Mouse (Mus musculus): Measurements from ENCODE around the gene Cgnl1.
A peak's percentile ranks its signal among the peaks of the same experiment; 100 is the strongest.

Gene Cgnl1

GRCm38 (mm10) chr9:71766306-71766705 is 5.1 kb downstream of the Cgnl1 start:
- no peak for DNase-seq

DNA sequence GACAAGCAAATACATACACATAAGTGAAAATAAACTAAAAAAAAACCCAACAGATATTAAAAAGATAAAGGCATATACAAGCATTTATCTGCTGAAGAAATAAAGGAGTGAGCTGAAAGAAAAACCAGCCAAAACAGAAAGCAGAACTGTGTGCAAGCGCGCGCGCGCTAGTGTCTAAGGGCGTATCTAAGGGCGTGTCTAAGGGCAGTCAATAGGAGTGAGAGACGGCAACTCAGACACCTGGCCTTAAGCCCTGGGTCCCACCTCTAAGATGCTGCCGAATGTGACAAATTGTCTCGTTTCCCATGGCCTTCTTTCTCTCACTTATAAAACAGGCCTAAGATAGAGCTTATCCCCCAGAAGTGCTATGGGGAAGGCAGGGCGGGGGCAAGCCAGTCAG is 6.9 kb downstream of the Cgnl1 start:
- no peak for DNase-seq

DNA sequence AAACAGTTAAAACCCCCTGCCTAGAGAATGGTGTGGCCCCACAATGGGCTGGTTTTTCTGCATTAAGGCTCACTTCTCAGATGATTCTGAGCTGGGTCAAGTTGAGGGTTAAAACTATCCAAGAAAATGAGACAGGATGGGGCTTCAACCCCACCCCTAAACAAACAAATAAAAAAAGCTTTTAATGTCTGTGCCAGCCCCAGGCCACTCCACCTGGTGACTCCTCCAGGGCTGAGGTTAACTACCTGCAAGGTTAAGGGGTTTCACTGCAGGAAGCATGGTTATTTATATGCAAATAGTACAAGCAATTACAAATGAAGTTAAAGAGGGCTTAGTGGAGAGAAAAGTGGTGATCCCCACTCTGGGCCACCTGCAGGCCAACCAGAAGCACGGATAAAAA is 8.1 kb downstream of the Cgnl1 start:
- DNase-seq: no peak

DNA sequence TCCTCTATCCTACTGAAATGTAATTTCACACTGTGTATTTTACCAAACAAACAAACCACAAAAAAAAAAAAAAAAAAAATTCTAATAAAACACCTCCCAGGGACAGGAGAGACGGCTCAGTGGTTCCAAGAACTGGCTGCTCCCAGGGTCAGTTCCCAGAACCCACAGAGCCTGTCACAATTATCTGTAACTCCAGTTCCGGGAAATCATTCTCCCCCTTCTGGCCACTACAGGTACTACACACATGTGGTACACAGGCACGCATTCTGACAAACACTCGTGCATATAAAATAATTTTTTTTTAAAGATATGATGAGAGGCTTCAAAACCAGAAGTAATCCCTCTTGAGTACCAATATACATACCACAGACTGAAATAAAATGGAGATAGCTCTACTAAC is 9.7 kb downstream of the Cgnl1 start:
- DNase-seq: no peak

GRCm38 (mm10) chr9:71760518-71761141 is 10.8 kb downstream of the Cgnl1 start:
- DNase-seq: no peak

- no peak for DNase-seq
Observed at GRCm38 (mm10) chr9:71759893-71760292, 11.5 kb downstream of the Cgnl1 start.

GRCm38 (mm10) chr9:71757386-71757785 is 14.0 kb downstream of the Cgnl1 start:
- DNase-seq: no peak

DNA sequence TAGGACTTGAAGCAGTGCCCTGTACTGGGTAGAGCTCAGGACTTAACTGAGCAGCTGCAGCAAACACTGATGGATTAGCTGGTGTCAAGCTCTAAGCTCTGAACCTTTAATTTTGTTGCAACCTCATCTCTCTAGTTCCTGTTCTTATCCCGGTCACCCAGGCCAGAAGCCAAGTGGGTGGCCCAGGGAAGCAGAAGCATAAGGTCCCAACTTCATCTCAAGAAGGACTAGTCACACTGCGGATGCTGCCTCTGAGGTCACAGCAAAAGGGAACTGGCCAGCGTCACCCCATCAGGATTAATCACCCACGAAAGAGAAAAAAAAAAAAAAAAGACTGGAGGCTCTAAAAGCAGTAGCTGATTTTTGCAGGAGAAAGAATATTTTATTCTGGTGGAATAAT is 14.5 kb downstream of the Cgnl1 start:
- no peak for DNase-seq

GRCm38 (mm10) chr9:71753981-71754380 is 17.4 kb downstream of the Cgnl1 start:
- DNase-seq: no peak

DNA sequence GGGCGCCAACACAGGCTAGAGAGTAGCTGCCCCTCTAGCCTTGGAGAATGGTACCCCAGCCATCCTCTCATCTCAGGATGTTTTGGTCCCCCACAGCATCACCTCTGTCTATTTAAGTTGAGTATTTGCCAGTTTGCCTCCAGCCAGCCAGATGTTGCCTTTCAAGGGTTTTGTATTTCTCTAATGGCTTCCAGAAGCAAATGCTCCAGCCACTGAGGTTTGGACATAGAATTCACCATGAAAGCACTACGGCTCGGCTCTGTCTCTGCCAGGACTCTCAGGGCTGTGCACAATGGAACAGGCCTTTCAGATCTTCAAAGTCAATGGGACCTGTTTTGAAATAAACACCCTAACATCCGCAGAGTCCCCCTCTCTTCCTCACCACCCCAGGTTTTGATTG is 17.9 kb downstream of the Cgnl1 start:
- no peak for DNase-seq

- DNase-seq: no peak
Observed at GRCm38 (mm10) chr9:71753117-71753516, 18.3 kb downstream of the Cgnl1 start.

- DNase-seq: peak; percentile 15
Observed at GRCm38 (mm10) chr9:71750015-71750672, 21.3 kb downstream of the Cgnl1 start.

DNA sequence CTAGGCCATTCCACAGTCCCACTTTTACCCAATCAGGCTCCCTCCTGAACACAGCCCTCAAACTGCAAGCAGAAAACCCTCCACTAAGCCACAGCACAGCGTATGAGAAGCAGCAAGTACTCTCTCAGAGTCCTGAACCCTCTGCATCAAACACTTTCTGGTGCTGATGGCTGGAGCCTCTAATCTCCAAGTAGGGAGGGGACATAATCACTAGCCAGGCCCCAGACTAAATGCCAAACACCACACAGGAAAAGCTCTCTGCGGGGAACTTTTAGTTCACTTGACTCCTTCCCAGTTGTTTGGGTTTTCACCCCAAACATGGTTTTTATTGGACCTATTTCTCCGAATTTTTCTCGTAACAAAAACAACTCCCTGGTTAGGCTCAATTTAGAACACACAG is 25.0 kb downstream of the Cgnl1 start:
- no peak for DNase-seq

- no peak for DNase-seq
Observed at GRCm38 (mm10) chr9:71738081-71738930, 33.1 kb downstream of the Cgnl1 start.

- no peak for DNase-seq
Observed at GRCm38 (mm10) chr9:71737257-71738023, 34.0 kb downstream of the Cgnl1 start.

DNA sequence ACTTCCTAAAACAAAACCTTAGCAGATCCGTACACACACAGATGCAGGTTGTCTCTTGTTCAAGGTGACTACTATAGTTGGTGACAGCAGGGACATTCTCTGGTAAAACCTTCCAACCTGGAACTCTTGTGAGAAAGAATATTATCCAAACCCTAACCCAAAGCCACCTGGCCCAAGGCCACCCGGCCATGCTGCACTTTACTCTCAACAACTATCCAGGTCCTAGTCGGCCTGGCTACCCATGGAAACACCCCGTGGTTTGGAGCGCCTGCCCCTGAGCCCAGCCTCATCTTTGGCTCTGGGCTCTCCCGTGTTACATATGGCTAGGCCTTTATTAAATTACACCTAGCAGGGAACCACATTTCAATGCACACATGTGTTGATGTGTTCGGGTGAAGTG is 35.5 kb downstream of the Cgnl1 start:
- DNase-seq: no peak

GRCm38 (mm10) chr9:71733559-71733958 is 37.8 kb downstream of the Cgnl1 start:
- no peak for DNase-seq

GRCm38 (mm10) chr9:71728822-71729311 is 42.5 kb downstream of the Cgnl1 start:
- no peak for DNase-seq

GRCm38 (mm10) chr9:71727233-71727632 is 44.2 kb downstream of the Cgnl1 start:
- no peak for DNase-seq

- no peak for DNase-seq
Observed at GRCm38 (mm10) chr9:71726121-71726520, 45.3 kb downstream of the Cgnl1 start.

- no peak for DNase-seq
Observed at GRCm38 (mm10) chr9:71722366-71722765, 49.0 kb downstream of the Cgnl1 start.

DNA sequence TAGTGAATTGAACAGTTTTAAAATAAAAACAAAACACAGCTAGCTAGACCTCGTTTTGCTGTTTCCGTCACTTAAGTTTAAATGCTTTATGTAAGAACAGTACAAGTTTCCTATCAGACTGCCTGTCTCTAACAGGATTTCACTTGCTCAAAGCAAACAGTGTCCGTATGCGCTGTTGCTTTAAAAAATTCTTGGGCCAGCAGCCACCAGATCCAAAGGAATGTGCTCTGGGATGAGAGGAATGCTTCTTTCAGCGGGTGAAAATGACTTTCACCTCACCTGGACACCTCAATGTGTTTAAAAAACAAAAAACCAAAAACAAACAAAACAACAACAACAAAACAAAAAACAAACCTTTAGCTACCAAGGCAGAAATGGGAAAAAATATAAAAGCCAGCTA is 54.4 kb downstream of the Cgnl1 start:
- no peak for DNase-seq

DNA sequence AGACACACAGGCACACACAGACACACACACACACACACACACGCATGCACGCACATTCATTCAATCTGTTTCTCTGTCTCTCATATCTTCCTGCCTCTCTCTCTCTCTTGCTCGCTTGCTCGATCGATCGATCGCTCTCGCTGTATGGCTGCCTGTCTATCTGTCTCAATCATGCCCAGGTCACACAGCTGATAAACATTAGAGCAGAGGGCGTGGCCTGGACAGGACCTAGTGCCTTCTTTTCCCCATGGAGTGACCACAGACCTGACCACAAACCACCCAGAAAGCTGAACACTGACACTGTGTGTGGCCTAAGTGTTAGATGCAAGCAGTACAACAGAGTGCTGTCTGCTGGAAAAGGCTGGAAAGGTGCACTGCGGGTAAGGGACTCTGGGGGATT is 60.6 kb downstream of the Cgnl1 start:
- DNase-seq: peak; percentile 32

All from liver (tissue).